Mouse (Mus musculus) testis, postnatal 10 days (tissue): ENCODE data around the gene Rap1b.
A peak's percentile ranks its signal among the peaks of the same experiment; 100 is the strongest.

Experiments
- DNase-seq: peaks from one replicate; pipeline ENCODE4 v3.0.0; 2021; ENCODE audit warnings: low spot score

Gene Rap1b

GRCm38 (mm10) chr10:117818600-117818999, 27.2 kb downstream of the Rap1b start:
- no peak for DNase-seq

- peak; percentile 31 for DNase-seq
Measured at GRCm38 (mm10) chr10:117816721-117817120, 29.1 kb downstream of the Rap1b start.

- DNase-seq: no peak
Measured at GRCm38 (mm10) chr10:117812501-117812900, 33.3 kb downstream of the Rap1b start.

GRCm38 (mm10) chr10:117811555-117811954, 34.3 kb downstream of the Rap1b start:
- DNase-seq: no peak

GRCm38 (mm10) chr10:117810506-117810905, 35.3 kb downstream of the Rap1b start:
- DNase-seq: no peak

GRCm38 (mm10) chr10:117808068-117808467, 37.8 kb downstream of the Rap1b start:
- no peak for DNase-seq

- DNase-seq: no peak
Measured at GRCm38 (mm10) chr10:117805919-117806318, 39.9 kb downstream of the Rap1b start.

- DNase-seq: no peak
Measured at GRCm38 (mm10) chr10:117803870-117804850, 41.7 kb downstream of the Rap1b start.

GRCm38 (mm10) chr10:117801886-117802285, 43.9 kb downstream of the Rap1b start:
- DNase-seq: no peak

- DNase-seq: no peak
Measured at GRCm38 (mm10) chr10:117799806-117800205, 46.0 kb downstream of the Rap1b start.

GRCm38 (mm10) chr10:117798436-117799035, 47.3 kb downstream of the Rap1b start:
- peak; percentile 9 for DNase-seq

- peak; percentile 36 for DNase-seq
Measured at GRCm38 (mm10) chr10:117797684-117798083, 48.2 kb downstream of the Rap1b start.

- DNase-seq: peak; percentile 22
Measured at GRCm38 (mm10) chr10:117797106-117797505, 48.7 kb downstream of the Rap1b start.

- peak; percentile 74 for DNase-seq
Measured at GRCm38 (mm10) chr10:117796181-117796580, 49.7 kb downstream of the Rap1b start.

GRCm38 (mm10) chr10:117795206-117795605, 50.6 kb downstream of the Rap1b start:
- DNase-seq: peak; percentile 39

GRCm38 (mm10) chr10:117793436-117794030, 52.3 kb downstream of the Rap1b start:
- peak; percentile 41 for DNase-seq

GRCm38 (mm10) chr10:117792141-117793091, 53.4 kb downstream of the Rap1b start, which contains the start of gene Nup107:
Gene Nup107 (minus strand): TSS chr10:117792705.
- peak; percentile 100 for DNase-seq

GRCm38 (mm10) chr10:117791171-117791470, 54.7 kb downstream of the Rap1b start:
- DNase-seq: peak; percentile 20

GRCm38 (mm10) chr10:117790421-117791170, 55.2 kb downstream of the Rap1b start:
- DNase-seq: peak; percentile 25

GRCm38 (mm10) chr10:117790011-117790410, 55.8 kb downstream of the Rap1b start:
- no peak for DNase-seq

- DNase-seq: no peak
Measured at GRCm38 (mm10) chr10:117784646-117785045, 61.2 kb downstream of the Rap1b start.
